Mouse (Mus musculus) neural tube, embryonic 13.5 days (tissue): ENCODE results near the gene Trrap. TPM values are rescaled to one million over a fixed set of nuclear protein-coding genes. Genes with fewer than 3 reads are reported as not detected.

Experiments
- ATAC-seq: fragments of 200-750 bp; cut with Nextera tagmentation; 2 replicates; pipeline ENCODE4 v1.8.0; 2017; ENCODE audit warnings: low read depth, mild to moderate bottlenecking, moderate TSS enrichment, moderate library complexity
- H3K27ac ChIP-seq: fragments of 300-500 bp; sonication (generic); replicated peaks from 2 replicates; pipeline ENCODE4 v1.5.1; 2015; ENCODE audit warnings: moderate library complexity, mild to moderate bottlenecking, inconsistent platforms
- H3K27me3 ChIP-seq: fragments of 300-500 bp; sonication (generic); 2 replicates; pipeline ENCODE4 v1.6.1; 2015; ENCODE audit warnings: mild to moderate bottlenecking, inconsistent platforms
- H3K36me3 ChIP-seq: fragments of 300-500 bp; sonication (generic); 2 replicates; pipeline ENCODE4 v1.6.1; 2015; ENCODE audit warnings: mild to moderate bottlenecking, inconsistent platforms
- H3K4me1 ChIP-seq: fragments of 300-500 bp; sonication (generic); replicated peaks from 2 replicates; pipeline ENCODE4 v1.6.1; 2015; ENCODE audit warnings: inconsistent platforms
- H3K4me2 ChIP-seq: fragments of 300-500 bp; sonication (generic); 2 replicates; pipeline ENCODE4 v1.6.1; 2015; ENCODE audit warnings: inconsistent platforms, mild to moderate bottlenecking, moderate library complexity
- H3K4me3 ChIP-seq: fragments of 300-500 bp; sonication (generic); 2 replicates; pipeline ENCODE4 v1.5.1; 2015; ENCODE audit warnings: mild to moderate bottlenecking, inconsistent platforms
- H3K9ac ChIP-seq: fragments of 300-500 bp; sonication (generic); 2 replicates; pipeline ENCODE4 v1.6.1; 2015; ENCODE audit warnings: moderate library complexity, mild to moderate bottlenecking, inconsistent platforms
- H3K9me3 ChIP-seq: fragments of 300-500 bp; sonication (generic); 2 replicates; pipeline ENCODE4 v1.6.1; 2016; ENCODE audit warnings: inconsistent platforms
- WGBS: fragments of 180-500 bp; shearing (Covaris S2); methylation state at CpG from one replicate; pipeline ENCODE4 v1.1.7; 2015; 5-methylcytosine and 5-hydroxymethylcytosine counted together
- microRNA-seq: library from miRNA; unstranded; fragments of <30 nt; microRNA quantifications from one replicate; pipeline ENCODE4, GENCODE M21; 2016
- polyA plus RNA-seq: library from polyadenylated mRNA; unstranded; fragments of >200 nt; fragmentation: Nextera tagmentation; extraction: Ambion mirVana; gene quantifications from 2 replicates; pipeline ENCODE4 v1.2.1, GENCODE M21; 2015

The Trrap gene
- polyA plus RNA-seq, 1 experiment from 2014 or later, result 72.1 TPM

GRCm38 (mm10) chr5:144907591-144907990, 140.1 kb downstream of the Trrap start:
- Histone ChIP-seq H3K4me3 (no peak overlapping the region), H3K4me1 (peaks cover 29% of the 10 kb centered on the region), H3K4me2 (no peak overlapping the region), H3K9me3 (no peaks in the 10 kb centered on the region), H3K36me3 (no peaks in the 10 kb centered on the region), H3K9ac (no peak overlapping the region), H3K27ac (no peak overlapping the region), H3K27me3 (no peaks in the 10 kb centered on the region)
- no peak for ATAC-seq
- WGBS, result 61% methylated on average over 2 of the region's 2 CpGs

Small RNAs within 50 kb of the gene (microRNA-seq; reads per million reads assigned to microRNA genes)
- not detected for gene Mir7039

Other genes starting within 250 kb of the Trrap start
- gene Nptx2, start 221.8 kb upstream of the Trrap start, polyA plus RNA-seq, result 7.0 and 7.1 TPM in 2 replicates
- 171 and 179 TPM in 2 replicates for gene Tmem130, start 5.9 kb upstream of the Trrap start, polyA plus RNA-seq
- gene Smurf1, start 198.1 kb downstream of the Trrap start, polyA plus RNA-seq, result 25.3 and 25.8 TPM in 2 replicates